In the genomic region with DNA sequence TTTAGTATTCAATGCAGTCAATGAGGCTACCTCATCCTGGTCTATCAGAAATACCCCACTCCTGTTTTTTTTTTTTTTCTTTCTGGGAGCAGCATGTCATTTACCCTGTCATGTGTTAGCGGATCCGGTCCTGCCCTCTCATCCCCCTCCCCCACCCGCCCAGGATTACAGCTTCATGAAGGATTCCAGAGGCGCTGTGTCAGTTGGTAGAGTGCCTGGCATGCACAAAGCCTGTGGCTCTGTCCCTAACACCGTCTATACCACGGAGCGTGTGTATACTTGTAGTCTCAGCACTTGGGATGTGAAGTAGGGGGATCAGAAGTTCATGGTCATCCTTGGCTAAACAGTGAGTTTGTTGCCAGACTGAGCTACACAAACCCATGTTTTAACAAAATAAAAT, we compare ENCODE assay signal across 22 mouse cellular contexts. TPM values are rescaled to one million over a fixed set of nuclear protein-coding genes. Genes with fewer than 3 reads are reported as not detected.
DNase-seq lines count a peak whose midpoint lies in the region; ATAC-seq lines count a peak whose summit lies in the region.
"Had no signal": no experiment of that assay in that cellular context is flagged by ENCODE, and none has a peak within 500 bp of the region (broad histone marks: within the 10 kb centered on the region; RNA-seq: fewer than 3 reads in every experiment).

No protein-coding gene starts in this region.

- DNase-seq in forebrain, embryonic 10.5 days (ENCODE audit: extremely low spot score, low spot score) = no peak
- no peak for DNase-seq in midbrain, embryonic 11.5 days (ENCODE audit: low spot score, missing footprints)
- peak; percentile 28 for DNase-seq in embryonic facial prominence, embryonic 10.5 days (ENCODE audit: low spot score)
- DNase-seq in frontal cortex, adult 2 months (ENCODE audit: extremely low spot score in 1 of 2, low spot score in 1 of 2) = no peak
- DNase-seq: cerebellum, adult 11 months; cerebellum, adult 2 months; cerebellum, adult 9-11 months; cerebellum, postnatal 25 days; embryo, embryonic 11 days; forebrain, postnatal 0 days; gastrocnemius, postnatal 25 days; heart, adult 18-20 months had no signal

- H3K4me2 ChIP-seq in forebrain, embryonic 12.5 days = no peak overlapping the region
- H3K4me2 ChIP-seq in midbrain, embryonic 12.5 days (replicated peaks) = no peak overlapping the region
- H3K4me2 ChIP-seq in midbrain, embryonic 16.5 days (ENCODE audit: low read length) = no peak overlapping the region
- no peak overlapping the region for H3K4me2 ChIP-seq in midbrain, embryonic 15.5 days
- no peak overlapping the region for H3K4me2 ChIP-seq in midbrain, embryonic 11.5 days
- H3K4me2 ChIP-seq: forebrain, embryonic 13.5 days; heart, embryonic 13.5 days; hindbrain, embryonic 12.5 days; hindbrain, embryonic 15.5 days had no signal

- peaks cover 28% of the 10 kb centered on the region for H3K4me1 ChIP-seq in forebrain, embryonic 12.5 days
- H3K4me1 ChIP-seq in forebrain, embryonic 10.5 days = peaks cover 24% of the 10 kb centered on the region
- peaks cover 24% of the 10 kb centered on the region for H3K4me1 ChIP-seq in midbrain, embryonic 12.5 days
- peaks cover 17% of the 10 kb centered on the region for H3K4me1 ChIP-seq in midbrain, embryonic 16.5 days (ENCODE audit: control insufficient read depth, insufficient read depth, low read length)
- peaks cover 25% of the 10 kb centered on the region for H3K4me1 ChIP-seq in midbrain, embryonic 15.5 days
- H3K4me1 ChIP-seq in midbrain, embryonic 11.5 days (ENCODE audit: control insufficient read depth, insufficient read depth, low read length) = peaks cover 9% of the 10 kb centered on the region
- H3K4me1 ChIP-seq in embryonic facial prominence, embryonic 10.5 days = peaks cover 13% of the 10 kb centered on the region

- H3K9ac ChIP-seq in forebrain, embryonic 12.5 days = no peak overlapping the region
- no peak overlapping the region for H3K9ac ChIP-seq in midbrain, embryonic 12.5 days (replicated peaks)
- H3K9ac ChIP-seq in midbrain, embryonic 16.5 days (ENCODE audit: low read depth, low read length) = no peak overlapping the region
- H3K9ac ChIP-seq in midbrain, embryonic 15.5 days = no peak overlapping the region
- no peak overlapping the region for H3K9ac ChIP-seq in midbrain, embryonic 11.5 days (ENCODE audit: low read length)
- H3K9ac ChIP-seq: forebrain, embryonic 13.5 days; forebrain, postnatal 0 days; heart, embryonic 13.5 days; hindbrain, embryonic 12.5 days; hindbrain, embryonic 15.5 days had no signal

- H3K9me3 ChIP-seq in forebrain, embryonic 12.5 days = no peaks in the 10 kb centered on the region
- no peaks in the 10 kb centered on the region for H3K9me3 ChIP-seq in forebrain, embryonic 10.5 days
- no peaks in the 10 kb centered on the region for H3K9me3 ChIP-seq in midbrain, embryonic 12.5 days
- no peaks in the 10 kb centered on the region for H3K9me3 ChIP-seq in midbrain, embryonic 16.5 days (replicated peaks; ENCODE audit: control insufficient read depth, low read length, poor library complexity, severe bottlenecking)
- H3K9me3 ChIP-seq in midbrain, embryonic 15.5 days = no peaks in the 10 kb centered on the region
- no peaks in the 10 kb centered on the region for H3K9me3 ChIP-seq in midbrain, embryonic 11.5 days (ENCODE audit: control insufficient read depth, low read length)
- H3K9me3 ChIP-seq in embryonic facial prominence, embryonic 10.5 days = no peaks in the 10 kb centered on the region
- H3K9me3 ChIP-seq: forebrain, embryonic 13.5 days; heart, embryonic 10.5 days; heart, embryonic 13.5 days; hindbrain, embryonic 12.5 days; hindbrain, embryonic 15.5 days had no signal

- H3K4me3 ChIP-seq in forebrain, embryonic 12.5 days (replicated peaks) = no peak overlapping the region
- H3K4me3 ChIP-seq in forebrain, embryonic 10.5 days = no peak overlapping the region
- no peak overlapping the region for H3K4me3 ChIP-seq in midbrain, embryonic 12.5 days
- no peak overlapping the region for H3K4me3 ChIP-seq in midbrain, embryonic 16.5 days (ENCODE audit: low read depth, low read length)
- no peak overlapping the region for H3K4me3 ChIP-seq in midbrain, embryonic 15.5 days
- H3K4me3 ChIP-seq in midbrain, embryonic 11.5 days (ENCODE audit: low read depth, low read length) = no peak overlapping the region
- H3K4me3 ChIP-seq in embryonic facial prominence, embryonic 10.5 days = no peak overlapping the region
- H3K4me3 ChIP-seq: forebrain, embryonic 13.5 days; heart, embryonic 10.5 days; heart, embryonic 13.5 days; hindbrain, embryonic 12.5 days; hindbrain, embryonic 15.5 days had no signal

- no peak for ATAC-seq in forebrain, embryonic 12.5 days (ENCODE audit: low FRiP score)
- peak; percentile 58; the same call in 1 of the 2 replicates for ATAC-seq in midbrain, embryonic 12.5 days (ENCODE audit: low FRiP score, low read depth)
- ATAC-seq in midbrain, embryonic 16.5 days = no peak
- ATAC-seq in midbrain, embryonic 15.5 days (replicated peaks) = peak; percentile 38; the same call in 1 of the 2 replicates
- ATAC-seq in midbrain, embryonic 11.5 days (ENCODE audit: low FRiP score) = no peak
- ATAC-seq: forebrain, embryonic 13.5 days; forebrain, postnatal 0 days; Patski had no signal

- H3K36me3 ChIP-seq in forebrain, embryonic 12.5 days (replicated peaks) = no peaks in the 10 kb centered on the region
- H3K36me3 ChIP-seq in forebrain, embryonic 10.5 days (replicated peaks) = no peaks in the 10 kb centered on the region
- H3K36me3 ChIP-seq in midbrain, embryonic 12.5 days = no peaks in the 10 kb centered on the region
- H3K36me3 ChIP-seq in midbrain, embryonic 16.5 days (ENCODE audit: control insufficient read depth, insufficient read depth, low read length) = no peaks in the 10 kb centered on the region
- H3K36me3 ChIP-seq in midbrain, embryonic 15.5 days (replicated peaks) = no peaks in the 10 kb centered on the region
- H3K36me3 ChIP-seq in midbrain, embryonic 11.5 days (ENCODE audit: control insufficient read depth, insufficient read depth, low read length) = no peaks in the 10 kb centered on the region
- no peaks in the 10 kb centered on the region for H3K36me3 ChIP-seq in embryonic facial prominence, embryonic 10.5 days (replicated peaks)
- H3K36me3 ChIP-seq: heart, embryonic 10.5 days; heart, embryonic 13.5 days; hindbrain, embryonic 12.5 days; hindbrain, embryonic 15.5 days had no signal

- H3K27ac ChIP-seq in forebrain, embryonic 12.5 days = peak overlapping the region; percentile 31; the same call in 1 of the 2 replicates
- no peak overlapping the region for H3K27ac ChIP-seq in forebrain, embryonic 10.5 days
- no peak overlapping the region for H3K27ac ChIP-seq in midbrain, embryonic 12.5 days (replicated peaks)
- no peak overlapping the region for H3K27ac ChIP-seq in midbrain, embryonic 16.5 days (ENCODE audit: low read length)
- no peak overlapping the region for H3K27ac ChIP-seq in midbrain, embryonic 15.5 days
- no peak overlapping the region for H3K27ac ChIP-seq in midbrain, embryonic 11.5 days (ENCODE audit: low read depth, low read length)
- no peak overlapping the region for H3K27ac ChIP-seq in embryonic facial prominence, embryonic 10.5 days (replicated peaks)
- H3K27ac ChIP-seq: forebrain, embryonic 13.5 days; heart, embryonic 10.5 days; heart, embryonic 13.5 days; hindbrain, embryonic 15.5 days had no signal

- H3K27me3 ChIP-seq in forebrain, embryonic 12.5 days = no peaks in the 10 kb centered on the region
- no peaks in the 10 kb centered on the region for H3K27me3 ChIP-seq in forebrain, embryonic 10.5 days (ENCODE audit: poor library complexity, severe bottlenecking)
- H3K27me3 ChIP-seq in midbrain, embryonic 12.5 days = no peaks in the 10 kb centered on the region
- no peaks in the 10 kb centered on the region for H3K27me3 ChIP-seq in midbrain, embryonic 16.5 days (ENCODE audit: control insufficient read depth, insufficient read depth, low read depth, low read length)
- H3K27me3 ChIP-seq in midbrain, embryonic 15.5 days (replicated peaks) = no peaks in the 10 kb centered on the region
- no peaks in the 10 kb centered on the region for H3K27me3 ChIP-seq in midbrain, embryonic 11.5 days (ENCODE audit: control insufficient read depth, insufficient read depth, low read length)
- H3K27me3 ChIP-seq in embryonic facial prominence, embryonic 10.5 days (replicated peaks; ENCODE audit: low read depth, poor library complexity, severe bottlenecking) = no peaks in the 10 kb centered on the region
- H3K27me3 ChIP-seq: forebrain, embryonic 13.5 days; heart, embryonic 13.5 days had no signal

- WGBS in forebrain, embryonic 12.5 days = 66% methylated on average over 7 of the region's 7 CpGs
- WGBS in forebrain, embryonic 10.5 days = 70% methylated on average over 7 of the region's 7 CpGs
- 55% methylated on average over 7 of the region's 7 CpGs for WGBS in midbrain, embryonic 12.5 days
- WGBS in midbrain, embryonic 16.5 days = 48% methylated on average over 7 of the region's 7 CpGs
- 42% methylated on average over 7 of the region's 7 CpGs for WGBS in midbrain, embryonic 15.5 days
- 63% methylated on average over 7 of the region's 7 CpGs for WGBS in midbrain, embryonic 11.5 days
- 77% methylated on average over 7 of the region's 7 CpGs for WGBS in embryonic facial prominence, embryonic 10.5 days

RNA-seq across cellular contexts. Expression of gene Tox2, which starts 15.6 kb away (rescaled TPM):
- 27.2 and 31.6 TPM in 2 replicates for polyA plus RNA-seq in forebrain, embryonic 12.5 days (2016; fragmentation: Nextera tagmentation; extraction: Ambion mirVana)
- 26.6 and 37.1 TPM in 2 replicates for polyA plus RNA-seq in forebrain, embryonic 10.5 days (2016; fragmentation: Nextera tagmentation; extraction: Ambion mirVana)
- polyA plus RNA-seq in midbrain, embryonic 12.5 days (2016; fragmentation: Nextera tagmentation; extraction: Ambion mirVana) = 38.1 and 39.4 TPM in 2 replicates
- polyA plus RNA-seq in midbrain, embryonic 16.5 days (2015; fragmentation: Nextera tagmentation; extraction: Ambion mirVana) = 54.5 and 55.3 TPM in 2 replicates
- polyA plus RNA-seq in midbrain, embryonic 15.5 days (2015; fragmentation: Nextera tagmentation; extraction: Ambion mirVana) = 47.4 and 55.1 TPM in 2 replicates
- polyA plus RNA-seq in midbrain, embryonic 11.5 days (2014; fragmentation: Nextera tagmentation; extraction: Ambion mirVana) = 37.3 and 38.2 TPM in 2 replicates
- 16.3 and 17.8 TPM in 2 replicates for polyA plus RNA-seq in embryonic facial prominence, embryonic 10.5 days (2016; fragmentation: Nextera tagmentation; extraction: Ambion mirVana)
- polyA plus RNA-seq in frontal cortex, adult 2 months (2012; rRNA removed) = 29.3 and 31.9 TPM in 2 replicates
- polyA plus RNA-seq: Patski had no signal

Comparison
In these comparisons a context has a peak if more than half of its experiments do, and no peak if none do; other contexts are left out.
1. ATAC-seq: peak in midbrain, embryonic 12.5 days (single experiment) and midbrain, embryonic 15.5 days (single experiment); none in forebrain, embryonic 12.5 days (single experiment), midbrain, embryonic 16.5 days (single experiment) and midbrain, embryonic 11.5 days (single experiment).